Mouse (Mus musculus) adrenal gland (tissue): Measurements from ENCODE around the gene Nudcd3.

Experiments
- intact Hi-C: fragments of 180-260 bp; cut with DNase I; formaldehyde crosslinking; loops from one replicate; pipeline ENCODE4 v1.15.1; 2025

The Nudcd3 gene

GRCm38 (mm10) chr11:6064215-6065045 lies 135.8 kb downstream of the Nudcd3 start:
- intact Hi-C loops: no loop called here

GRCm38 (mm10) chr11:6063501-6064214 lies 136.6 kb downstream of the Nudcd3 start:
- intact Hi-C loops: no loop called here

GRCm38 (mm10) chr11:6063065-6063464 lies 137.2 kb downstream of the Nudcd3 start:
- intact Hi-C loops: no loop called here

- intact Hi-C loops: no loop called here
Measured at GRCm38 (mm10) chr11:6062329-6062728, 137.9 kb downstream of the Nudcd3 start.

GRCm38 (mm10) chr11:6061891-6062290 lies 138.3 kb downstream of the Nudcd3 start:
- intact Hi-C loops: no loop called here

- intact Hi-C loops: no loop called here
Measured at GRCm38 (mm10) chr11:6059162-6059561, 141.1 kb downstream of the Nudcd3 start.
